9 mouse cellular contexts compared by ENCODE assay signal in the genomic region with DNA sequence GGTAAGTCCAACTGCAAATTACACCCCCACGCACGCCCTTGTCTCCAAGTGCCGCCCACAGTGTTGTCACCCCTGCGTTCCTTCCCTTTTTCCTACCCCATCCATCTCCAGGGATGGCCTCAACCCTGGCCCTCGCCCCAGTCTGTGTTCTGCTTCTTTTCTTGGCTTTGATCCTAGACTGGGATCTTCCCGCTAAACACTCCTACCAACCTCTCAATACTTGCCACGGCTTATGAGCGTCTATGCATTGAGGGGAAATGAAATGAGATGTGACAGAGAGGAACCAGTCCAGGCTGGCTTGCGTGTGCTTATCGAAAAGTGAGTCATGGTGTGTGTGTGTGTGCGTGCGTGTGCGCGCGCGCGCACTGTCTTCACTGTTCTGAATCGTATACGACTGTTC.
DNase-seq lines count a peak whose midpoint lies in the region; ATAC-seq and TF ChIP-seq lines count a peak whose summit lies in the region.
"Had no signal": no experiment of that assay in that cellular context is flagged by ENCODE, and none has a peak within 500 bp of the region (broad histone marks: within the 10 kb centered on the region; RNA-seq: fewer than 3 reads in every experiment).

No protein-coding gene starts in this region.

- no peak overlapping the region for H3K27ac ChIP-seq in hindbrain, postnatal 0 days
- H3K27ac ChIP-seq in hindbrain, embryonic 13.5 days = no peak overlapping the region
- H3K27ac ChIP-seq: limb, embryonic 15.5 days had no signal

- peak; percentile 75 for ATAC-seq in hindbrain, postnatal 0 days
- ATAC-seq in hindbrain, embryonic 13.5 days (ENCODE audit: low FRiP score) = no peak

- no peak overlapping the region for H3K4me2 ChIP-seq in hindbrain, postnatal 0 days (ENCODE audit: low read depth, low read length)
- no peak overlapping the region for H3K4me2 ChIP-seq in hindbrain, embryonic 13.5 days
- H3K4me2 ChIP-seq: limb, embryonic 15.5 days had no signal

- no peaks in the 10 kb centered on the region for H3K27me3 ChIP-seq in hindbrain, postnatal 0 days (ENCODE audit: insufficient read depth, low read length)
- H3K27me3 ChIP-seq in hindbrain, embryonic 13.5 days = no peaks in the 10 kb centered on the region
- H3K27me3 ChIP-seq: limb, embryonic 15.5 days had no signal

- H3K36me3 ChIP-seq in hindbrain, postnatal 0 days (ENCODE audit: insufficient read depth, low read length) = no peaks in the 10 kb centered on the region
- no peaks in the 10 kb centered on the region for H3K36me3 ChIP-seq in hindbrain, embryonic 13.5 days
- H3K36me3 ChIP-seq: limb, embryonic 15.5 days had no signal

- DNase-seq in adrenal gland, postnatal 14 days = peak; percentile 31
- DNase-seq in adrenal gland, postnatal 25 days = no peak
- peak; percentile 49 for DNase-seq in hindbrain, postnatal 0 days (ENCODE audit: low spot score)
- peak; percentile 52 to 68 for DNase-seq in urinary bladder, postnatal 4 days (ENCODE audit: low spot score in 2 of 2)
- DNase-seq in urinary bladder, postnatal 10 days (ENCODE audit: low spot score) = no peak
- no peak for DNase-seq in thymus, postnatal 25 days
- DNase-seq in layer of hippocampus, adult 11-12 months (ENCODE audit: low spot score) = no peak

- no peaks in the 10 kb centered on the region for H3K9me3 ChIP-seq in hindbrain, postnatal 0 days (ENCODE audit: low read length)
- H3K9me3 ChIP-seq in hindbrain, embryonic 13.5 days = no peaks in the 10 kb centered on the region
- H3K9me3 ChIP-seq: limb, embryonic 15.5 days had no signal

- H3K4me3 ChIP-seq in hindbrain, postnatal 0 days (ENCODE audit: low read length) = no peak overlapping the region
- no peak overlapping the region for H3K4me3 ChIP-seq in hindbrain, embryonic 13.5 days
- H3K4me3 ChIP-seq: limb, embryonic 15.5 days had no signal

- H3K9ac ChIP-seq in hindbrain, postnatal 0 days (replicated peaks; ENCODE audit: low read length) = no peak overlapping the region
- H3K9ac ChIP-seq in hindbrain, embryonic 13.5 days = no peak overlapping the region
- H3K9ac ChIP-seq: limb, embryonic 15.5 days had no signal

- TF ChIP-seq CTCF in hindbrain, postnatal 0 days (IDR thresholded peaks at IDR 0.05; ENCODE audit: low read depth) = no peak

- no peaks in the 10 kb centered on the region for H3K4me1 ChIP-seq in hindbrain, postnatal 0 days (ENCODE audit: insufficient read depth, low read length)
- no peaks in the 10 kb centered on the region for H3K4me1 ChIP-seq in hindbrain, embryonic 13.5 days (replicated peaks)

- WGBS in hindbrain, postnatal 0 days = 70% methylated on average over 19 of the region's 19 CpGs
- WGBS in hindbrain, embryonic 13.5 days = 87% methylated on average over 19 of the region's 19 CpGs

Comparison
In these comparisons a context has a peak if more than half of its experiments do, and no peak if none do; other contexts are left out.
1. DNase-seq: peak in adrenal gland, postnatal 14 days (single experiment), hindbrain, postnatal 0 days (single experiment) and urinary bladder, postnatal 4 days (2 of 2); none in adrenal gland, postnatal 25 days (single experiment), urinary bladder, postnatal 10 days (single experiment), thymus, postnatal 25 days (single experiment) and layer of hippocampus, adult 11-12 months (single experiment).